Mouse (Mus musculus): ENCODE measurements around the gene Zbtb8b. TPM values are rescaled to one million over a fixed set of nuclear protein-coding genes. Genes with fewer than 3 reads are reported as not detected.

The Zbtb8b gene
- total and polyA plus RNA-seq, 3 experiments, result 0.08 to 0.29 TPM; not detected in 1

DNA sequence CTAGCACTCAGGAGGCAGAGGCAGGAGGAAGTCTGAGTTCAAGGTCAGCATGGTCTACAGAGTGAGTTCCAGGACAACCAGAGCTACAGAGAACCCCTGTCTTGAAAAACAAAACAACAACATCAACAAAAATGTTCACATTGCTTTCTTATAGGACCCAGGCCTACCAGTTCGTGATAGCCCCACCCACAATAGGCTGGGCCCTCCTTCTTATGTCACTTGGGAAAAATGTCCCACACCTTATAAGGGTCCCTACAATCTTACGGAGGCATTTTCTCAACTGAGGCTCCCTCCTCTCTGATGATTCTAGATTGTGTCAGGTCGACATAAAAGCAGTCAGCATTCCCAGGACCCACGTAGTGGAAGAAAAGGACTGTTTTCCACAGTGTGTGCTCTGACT is 40.8 kb downstream of the Zbtb8b start:
- no peak for DNase-seq (ENCODE audit: low read depth, low spot score)
- no peak overlapping the region for H3K27ac ChIP-seq (ENCODE audit: control insufficient read depth, low read depth, low read length)
- H3K9ac ChIP-seq (ENCODE audit: control insufficient read depth, low read depth, low read length, poor library complexity, severe bottlenecking), result no peak overlapping the region
- TF ChIP-seq ELF1 (IDR thresholded peaks at IDR 0.05; ENCODE audit: low read depth, low read length), result no peak
- TF ChIP-seq E2F4 (IDR thresholded peaks at IDR 0.05; ENCODE audit: borderline replicate concordance, low read depth, low read length), result no peak
- TF ChIP-seq ZNF384 (IDR thresholded peaks at IDR 0.05; ENCODE audit: low read depth, low read length), result no peak
- no peak for TF ChIP-seq GABPA (IDR thresholded peaks at IDR 0.05; ENCODE audit: low read depth, low read length)
- H3K9me3 ChIP-seq (replicated peaks; ENCODE audit: insufficient read depth, low read length), result no peaks in the 10 kb centered on the region
- H3K4me3 ChIP-seq (ENCODE audit: control insufficient read depth in 1 of 2, insufficient read depth in 1 of 2, low read depth in 2 of 2, low read length in 2 of 2), result no peak overlapping the region
- no peaks in the 10 kb centered on the region for H3K79me2 ChIP-seq (ENCODE audit: control insufficient read depth, insufficient read depth, low read length, poor library complexity)
- H3K4me1 ChIP-seq (ENCODE audit: control insufficient read depth in 1 of 2, insufficient read depth in 2 of 2, low read length in 2 of 2), result no peaks in the 10 kb centered on the region
- H3K36me3 ChIP-seq (ENCODE audit: control insufficient read depth in 1 of 2, insufficient read depth in 2 of 2, low read length in 2 of 2), result no peaks in the 10 kb centered on the region
- H3K27me3 ChIP-seq (ENCODE audit: control insufficient read depth in 1 of 2, insufficient read depth in 2 of 2, low read length in 2 of 2), result peaks cover 0 to 2% of the 10 kb centered on the region in 2 experiments; a peak in 2 of 4 replicates

DNA sequence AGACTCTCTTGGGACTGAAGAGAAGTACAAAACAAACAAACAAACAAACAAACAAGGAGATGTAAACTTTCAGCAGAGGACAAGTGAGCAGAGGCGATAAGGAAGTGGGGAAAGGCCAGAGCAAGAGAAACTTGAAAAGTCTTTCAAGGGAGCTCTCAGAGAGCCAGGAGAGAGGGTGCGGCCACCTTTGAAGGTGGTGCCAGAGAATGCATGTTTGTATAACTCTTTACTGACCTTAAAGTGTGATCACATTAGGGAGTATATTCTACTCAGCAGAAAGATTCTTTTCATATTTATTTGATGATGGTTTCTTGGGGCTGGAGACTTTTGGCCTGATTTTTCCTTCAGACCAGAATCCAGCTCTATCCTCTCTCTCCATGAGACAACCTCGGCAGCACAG is 43.7 kb downstream of the Zbtb8b start:
- Histone ChIP-seq H3K27me3 (ENCODE audit: control insufficient read depth in 1 of 2, insufficient read depth in 2 of 2, low read length in 2 of 2) (no peaks in the 10 kb centered on the region), H3K4me1 (ENCODE audit: control insufficient read depth in 1 of 2, insufficient read depth in 2 of 2, low read length in 2 of 2) (peaks cover 0 to 2% of the 10 kb centered on the region in 2 experiments; a peak in 1 of 4 replicates), H3K4me3 (ENCODE audit: control insufficient read depth in 1 of 2, insufficient read depth in 1 of 2, low read depth in 2 of 2, low read length in 2 of 2) (no peak overlapping the region), H3K79me2 (ENCODE audit: control insufficient read depth, insufficient read depth, low read length, poor library complexity) (no peaks in the 10 kb centered on the region), H3K27ac (ENCODE audit: control insufficient read depth, low read depth, low read length) (no peak overlapping the region), H3K36me3 (ENCODE audit: control insufficient read depth in 1 of 2, insufficient read depth in 2 of 2, low read length in 2 of 2) (no peaks in the 10 kb centered on the region), H3K9ac (ENCODE audit: control insufficient read depth, low read depth, low read length, poor library complexity, severe bottlenecking) (no peak overlapping the region), H3K9me3 (replicated peaks; ENCODE audit: insufficient read depth, low read length) (no peaks in the 10 kb centered on the region)
- TF ChIP-seq CHD1 (IDR thresholded peaks at IDR 0.05; ENCODE audit: low read depth, low read length) (no peak), MXI1 (IDR thresholded peaks at IDR 0.05; ENCODE audit: low read depth, low read length) (no peak), CHD2 (IDR thresholded peaks at IDR 0.05; ENCODE audit: low read length) (no peak), MEF2A (IDR thresholded peaks at IDR 0.05; ENCODE audit: extremely low read depth, insufficient replicate concordance, low read depth, low read length, poor library complexity, severe bottlenecking) (no peak), JUND (IDR thresholded peaks at IDR 0.05; ENCODE audit: low read depth, low read length) (no peak), ETS1 (IDR thresholded peaks at IDR 0.05; ENCODE audit: low read depth, low read length) (no peak), NRF1 (IDR thresholded peaks at IDR 0.05; ENCODE audit: insufficient read depth, low read depth, low read length, poor library complexity, severe bottlenecking) (no peak), TCF12 (IDR thresholded peaks at IDR 0.05; ENCODE audit: low read depth, low read length) (no peak), POLR2AphosphoS5 (IDR thresholded peaks at IDR 0.05; ENCODE audit: borderline replicate concordance, low read depth, low read length) (no peak), ZKSCAN1 (IDR thresholded peaks at IDR 0.05; ENCODE audit: low read depth, low read length) (no peak), MAFK (IDR thresholded peaks at IDR 0.05; ENCODE audit: borderline replicate concordance, low read depth, low read length) (no peak), SIN3A (IDR thresholded peaks at IDR 0.05; ENCODE audit: low read length) (no peak), POLR2A (IDR thresholded peaks at IDR 0.05; ENCODE audit: control insufficient read depth in 1 of 2, insufficient read depth in 1 of 2, low read depth in 1 of 2, low read length in 2 of 2, poor library complexity in 1 of 2) (no peak), RCOR1 (IDR thresholded peaks at IDR 0.05; ENCODE audit: low read depth, low read length) (no peak), KAT2A (conservative IDR thresholded peaks at IDR 0.05; ENCODE audit: low read depth, low read length) (no peak)
- DNase-seq (ENCODE audit: low read depth, low spot score), result no peak

Data from MEL (cell line).